In genomic region chr15:17427747-17428146, GRCm38 (mm10) we compare ENCODE assay signal across 24 mouse cellular contexts.
DNase-seq lines count a peak whose midpoint lies in the region; ATAC-seq and TF ChIP-seq lines count a peak whose summit lies in the region.
"Had no signal": no experiment of that assay in that cellular context is flagged by ENCODE, and none has a peak within 500 bp of the region (broad histone marks: within the 10 kb centered on the region; RNA-seq: fewer than 3 reads in every experiment).

No protein-coding gene starts in this region.

- H3K4me3 ChIP-seq in forebrain, embryonic 12.5 days (replicated peaks): no peak overlapping the region
- H3K4me3 ChIP-seq in forebrain, embryonic 10.5 days: no peak overlapping the region
- H3K4me3 ChIP-seq in layer of hippocampus, adult 2 months: no peak overlapping the region
- H3K4me3 ChIP-seq: embryonic facial prominence, embryonic 12.5 days; heart, adult 2 months; hindbrain, embryonic 15.5 days; limb, embryonic 15.5 days; megakaryocyte, embryonic 14.5 days had no signal

- ATAC-seq in forebrain, embryonic 12.5 days (ENCODE audit: low FRiP score): peak; percentile 63; the same call in 1 of the 2 replicates
- ATAC-seq: intestine, embryonic 16.5 days had no signal

- H3K36me3 ChIP-seq in forebrain, embryonic 12.5 days (replicated peaks): no peaks in the 10 kb centered on the region
- no peaks in the 10 kb centered on the region for H3K36me3 ChIP-seq in forebrain, embryonic 10.5 days (replicated peaks)
- H3K36me3 ChIP-seq: embryonic facial prominence, embryonic 12.5 days; hindbrain, embryonic 15.5 days; limb, embryonic 15.5 days had no signal

- H3K4me1 ChIP-seq in forebrain, embryonic 12.5 days: no peaks in the 10 kb centered on the region
- H3K4me1 ChIP-seq in forebrain, embryonic 10.5 days: no peaks in the 10 kb centered on the region
- H3K4me1 ChIP-seq: embryonic facial prominence, embryonic 12.5 days; hindbrain, embryonic 15.5 days; limb, embryonic 15.5 days; megakaryocyte, embryonic 14.5 days had no signal

- no peaks in the 10 kb centered on the region for H3K27me3 ChIP-seq in forebrain, embryonic 12.5 days
- no peaks in the 10 kb centered on the region for H3K27me3 ChIP-seq in forebrain, embryonic 10.5 days (ENCODE audit: poor library complexity, severe bottlenecking)
- H3K27me3 ChIP-seq: embryonic facial prominence, embryonic 12.5 days; hindbrain, embryonic 15.5 days; limb, embryonic 15.5 days; megakaryocyte, embryonic 14.5 days had no signal

- intact Hi-C loops in gastrocnemius, postnatal 36 days (cut with DNase I): no loop called here

- H3K4me2 ChIP-seq in forebrain, embryonic 12.5 days: no peak overlapping the region
- H3K4me2 ChIP-seq: embryonic facial prominence, embryonic 12.5 days; hindbrain, embryonic 15.5 days; limb, embryonic 15.5 days; lung, embryonic 14.5 days had no signal

- no peak for DNase-seq in forebrain, embryonic 10.5 days (ENCODE audit: extremely low spot score, low spot score)
- DNase-seq in layer of hippocampus, adult 2 months (ENCODE audit: low spot score in 2 of 2): peak in 1 of 2 experiments; percentile 7
- DNase-seq in layer of hippocampus, adult 9-10 months (ENCODE audit: low spot score): no peak
- DNase-seq in right cerebral cortex, adult 18-20 months: peak; percentile 4
- no peak for DNase-seq in right cerebral cortex, postnatal 25 days
- peak; percentile 55 for DNase-seq in telencephalon, adult 2 months (ENCODE audit: low read depth, low spot score)
- DNase-seq in gastrocnemius, postnatal 36 days: no peak
- DNase-seq: adrenal gland, postnatal 25 days; cerebellum, adult 11-12 months; gastrocnemius, postnatal 14 days; heart, adult 2 months; kidney, adult 9 months; kidney, postnatal 14 days; layer of hippocampus, postnatal 36 days; left cerebral cortex, postnatal 4 days; lung, embryonic 14.5 days; thymus, postnatal 25 days had no signal

- H3K9ac ChIP-seq in forebrain, embryonic 12.5 days: no peak overlapping the region
- H3K9ac ChIP-seq: embryonic facial prominence, embryonic 12.5 days; hindbrain, embryonic 15.5 days; limb, embryonic 15.5 days; liver, embryonic 14.5 days; lung, embryonic 14.5 days had no signal

- H3K9me3 ChIP-seq in forebrain, embryonic 12.5 days: no peaks in the 10 kb centered on the region
- H3K9me3 ChIP-seq in forebrain, embryonic 10.5 days: no peaks in the 10 kb centered on the region
- H3K9me3 ChIP-seq: embryonic facial prominence, embryonic 12.5 days; hindbrain, embryonic 15.5 days; limb, embryonic 15.5 days; megakaryocyte, embryonic 14.5 days had no signal

- H3K27ac ChIP-seq in forebrain, embryonic 12.5 days: no peak overlapping the region
- H3K27ac ChIP-seq in forebrain, embryonic 10.5 days: no peak overlapping the region
- 0 out of 2 replicates have a peak overlapping the region, but pooled peaks have one; percentile 2 for H3K27ac ChIP-seq in layer of hippocampus, adult 2 months
- H3K27ac ChIP-seq: embryonic facial prominence, embryonic 12.5 days; heart, adult 2 months; hindbrain, embryonic 15.5 days; limb, embryonic 15.5 days; liver, embryonic 14.5 days had no signal

- TF ChIP-seq CTCF in layer of hippocampus, adult 2 months (conservative IDR thresholded peaks at IDR 0.05): no peak

Comparison
In these comparisons a context has a peak if more than half of its experiments do, and no peak if none do; other contexts are left out.
1. DNase-seq: peak in right cerebral cortex, adult 18-20 months (single experiment) and telencephalon, adult 2 months (single experiment); none in forebrain, embryonic 10.5 days (single experiment), layer of hippocampus, adult 9-10 months (single experiment), right cerebral cortex, postnatal 25 days (single experiment) and gastrocnemius, postnatal 36 days (0 of 2).